Mouse (Mus musculus) liver, embryonic 14.5 days (tissue): ENCODE data around the gene Trim43a.

Experiments
- CTCF ChIP-seq: IDR thresholded peaks from 2 replicates; pipeline ENCODE4 v1.5.1; 2016; ENCODE audit warnings: antibody characterized with exemption, low read depth, control low read depth
- EP300 ChIP-seq: IDR thresholded peaks from 2 replicates; pipeline ENCODE4 v1.6.1; 2016; ENCODE audit warnings: antibody characterized with exemption, low read depth

GRCm38 (mm10) chr9:88547270-88547669 is 33.4 kb upstream of the Trim43a start:
- TF ChIP-seq CTCF (peak; percentile 41), EP300 (no peak)
